Mouse (Mus musculus) small intestine, adult 2 months (tissue): ENCODE measurements around the gene Rbbp9.

Experiments
- CTCF ChIP-seq: fragments of 200-500 bp; IDR thresholded peaks from 2 replicates; pipeline ENCODE4 v1.5.1; 2012; ENCODE audit warnings: low read depth, mild to moderate bottlenecking, control low read depth, inconsistent platforms, low read length, moderate library complexity, mixed read lengths; ENCODE audit not compliant: insufficient replicate concordance, insufficient read length; ENCODE audit errors: extremely low read depth
- POLR2A ChIP-seq: fragments of 200-500 bp; IDR thresholded peaks from 2 replicates; pipeline ENCODE4 v1.6.1; 2012; ENCODE audit warnings: low read depth, mild to moderate bottlenecking, control low read depth, inconsistent platforms, low read length, moderate library complexity

- TF ChIP-seq CTCF (no peak), POLR2A (no peak)
Observed at GRCm38 (mm10) chr2:144519772-144520171, 30.9 kb downstream of the Rbbp9 start.
